Mouse (Mus musculus) skeletal muscle tissue, adult 2 months (tissue): ENCODE measurements around the gene Acot7.
A peak's percentile ranks its signal among the peaks of the same experiment; 100 is the strongest.

Experiments
- DNase-seq: peaks from one replicate; pipeline ENCODE4 v3.0.0-alpha.2; 2012; ENCODE audit warnings: low read depth, low spot score

Acot7 gene

GRCm38 (mm10) chr4:152151966-152152544 lies 25.9 kb upstream of the Acot7 start, which contains the start of gene Espn:
Gene Espn (minus strand): TSS chr4:152152371.
- no peak for DNase-seq

- peak; percentile 64 for DNase-seq
Measured at GRCm38 (mm10) chr4:152153771-152154177, 24.2 kb upstream of the Acot7 start.

- DNase-seq = no peak
Measured at GRCm38 (mm10) chr4:152155019-152155418, 22.9 kb upstream of the Acot7 start.

GRCm38 (mm10) chr4:152157779-152158584 lies 20.0 kb upstream of the Acot7 start:
- no peak for DNase-seq

- DNase-seq = no peak
Measured at GRCm38 (mm10) chr4:152158585-152159284, 19.2 kb upstream of the Acot7 start, which contains the start of gene Hes2. Gene Hes2 (plus strand): TSS chr4:152158867.

- no peak for DNase-seq
Measured at GRCm38 (mm10) chr4:152159285-152159678, 18.7 kb upstream of the Acot7 start.

GRCm38 (mm10) chr4:152160748-152161147 lies 17.2 kb upstream of the Acot7 start:
- DNase-seq = no peak

GRCm38 (mm10) chr4:152161601-152162000 lies 16.3 kb upstream of the Acot7 start:
- no peak for DNase-seq

- DNase-seq = no peak
Measured at GRCm38 (mm10) chr4:152162748-152163147, 15.2 kb upstream of the Acot7 start.

- no peak for DNase-seq
Measured at GRCm38 (mm10) chr4:152165036-152165931, 12.7 kb upstream of the Acot7 start.

- no peak for DNase-seq
Measured at GRCm38 (mm10) chr4:152168052-152168451, 9.9 kb upstream of the Acot7 start.

GRCm38 (mm10) chr4:152169103-152169502 lies 8.8 kb upstream of the Acot7 start:
- DNase-seq = no peak

- DNase-seq = no peak
Measured at GRCm38 (mm10) chr4:152170286-152170685, 7.6 kb upstream of the Acot7 start.

GRCm38 (mm10) chr4:152171543-152171942 lies 6.4 kb upstream of the Acot7 start:
- DNase-seq = no peak

- peak; percentile 71 for DNase-seq
Measured at GRCm38 (mm10) chr4:152173041-152173440, 4.9 kb upstream of the Acot7 start.

GRCm38 (mm10) chr4:152173956-152174355 lies 4.0 kb upstream of the Acot7 start:
- no peak for DNase-seq

GRCm38 (mm10) chr4:152176638-152177037 lies 1.3 kb upstream of the Acot7 start:
- no peak for DNase-seq

- DNase-seq = no peak
Measured at GRCm38 (mm10) chr4:152177174-152177536, 779 bp upstream of the Acot7 start.

GRCm38 (mm10) chr4:152178344-152178864 lies 470 bp downstream of the Acot7 start:
- DNase-seq = no peak

GRCm38 (mm10) chr4:152178916-152179705 lies 1.2 kb downstream of the Acot7 start:
- DNase-seq = no peak
